Mouse (Mus musculus): ENCODE results near the gene Cyb561. TPM values are rescaled to one million over a fixed set of nuclear protein-coding genes. Genes with fewer than 3 reads are reported as not detected.

Cyb561 gene
- polyA plus RNA-seq, 1 experiment from 2014 or later, result 28.3 TPM

GRCm38 (mm10) chr11:105967741-105968574, 14.8 kb upstream of the Cyb561 start, which contains the start of gene Ace:
Ace (plus strand) TSS chr11:105967945.
- H3K4me1 ChIP-seq (ENCODE audit: insufficient read depth), result no peaks in the 10 kb centered on the region; the same call in 1 of the 2 replicates
- peak within 1 kb of the TSS; percentile 99 for H3K4me2 ChIP-seq
- H3K27me3 ChIP-seq (ENCODE audit: insufficient read depth, low read length), result peaks cover 30% of the 10 kb centered on the region
- H3K4me3 ChIP-seq (ENCODE audit: low read depth, low read length), result peak within 1 kb of the TSS; percentile 55
- WGBS, result under 1% methylated on average over 75 of the region's 76 CpGs
- ATAC-seq (ENCODE audit: insufficient read depth) (peak; percentile 60), DNase-seq (peak; percentile 39)
- no peaks in the 10 kb centered on the region for H3K36me3 ChIP-seq (ENCODE audit: insufficient read depth)
- TF ChIP-seq CTCF (IDR thresholded peaks at IDR 0.05; ENCODE audit: low read depth), result no peak
- no peak within 1 kb of the TSS for H3K27ac ChIP-seq (ENCODE audit: low read depth)
- H3K9me3 ChIP-seq (ENCODE audit: low read depth, low read length), result no peaks in the 10 kb centered on the region
- H3K9ac ChIP-seq, result peak within 1 kb of the TSS; percentile 48

- no peak for TF ChIP-seq CTCF (IDR thresholded peaks at IDR 0.05; ENCODE audit: low read depth)
- no peak for DNase-seq
- no peak overlapping the region for H3K4me3 ChIP-seq (ENCODE audit: low read depth, low read length)
- no peaks in the 10 kb centered on the region for H3K36me3 ChIP-seq (ENCODE audit: insufficient read depth)
- H3K4me2 ChIP-seq, result no peak overlapping the region
- H3K27ac ChIP-seq (ENCODE audit: low read depth), result no peak overlapping the region
- H3K9ac ChIP-seq, result no peak overlapping the region
- no peaks in the 10 kb centered on the region; the same call in 1 of the 2 replicates for H3K4me1 ChIP-seq (ENCODE audit: insufficient read depth)
- peaks cover 30% of the 10 kb centered on the region for H3K27me3 ChIP-seq (ENCODE audit: insufficient read depth, low read length)
- no peaks in the 10 kb centered on the region for H3K9me3 ChIP-seq (ENCODE audit: low read depth, low read length)
- ATAC-seq (ENCODE audit: insufficient read depth), result no peak
- 60% methylated on average over 4 of the region's 4 CpGs for WGBS
Observed at GRCm38 (mm10) chr11:105966288-105966687, 13.2 kb upstream of the Cyb561 start.

GRCm38 (mm10) chr11:105964691-105965090, 11.6 kb upstream of the Cyb561 start:
- no peaks in the 10 kb centered on the region for H3K36me3 ChIP-seq (ENCODE audit: insufficient read depth)
- no peak overlapping the region for H3K27ac ChIP-seq (ENCODE audit: low read depth)
- peaks cover 30% of the 10 kb centered on the region for H3K27me3 ChIP-seq (ENCODE audit: insufficient read depth, low read length)
- H3K4me2 ChIP-seq, result no peak overlapping the region
- DNase-seq (no peak), ATAC-seq (ENCODE audit: insufficient read depth) (no peak)
- no peak overlapping the region for H3K4me3 ChIP-seq (ENCODE audit: low read depth, low read length)
- peak; percentile 24; the same call in 1 of the 2 replicates for TF ChIP-seq CTCF (IDR thresholded peaks at IDR 0.05; ENCODE audit: low read depth)
- no peaks in the 10 kb centered on the region; the same call in 1 of the 2 replicates for H3K4me1 ChIP-seq (ENCODE audit: insufficient read depth)
- H3K9ac ChIP-seq, result no peak overlapping the region
- WGBS, result 63% methylated on average over 5 of the region's 5 CpGs
- no peaks in the 10 kb centered on the region for H3K9me3 ChIP-seq (ENCODE audit: low read depth, low read length)

GRCm38 (mm10) chr11:105959355-105959754, 6.2 kb upstream of the Cyb561 start:
- H3K4me3 ChIP-seq (ENCODE audit: low read depth, low read length), result no peak overlapping the region
- DNase-seq (peak; percentile 33), ATAC-seq (ENCODE audit: insufficient read depth) (no peak)
- peak overlapping the region; percentile 42 for H3K4me2 ChIP-seq
- WGBS, result 8% methylated on average over 17 of the region's 17 CpGs
- H3K9ac ChIP-seq, result peak overlapping the region; percentile 34; the same call in 1 of the 2 replicates
- H3K4me1 ChIP-seq (ENCODE audit: insufficient read depth), result no peaks in the 10 kb centered on the region
- H3K36me3 ChIP-seq (ENCODE audit: insufficient read depth), result no peaks in the 10 kb centered on the region
- H3K27ac ChIP-seq (ENCODE audit: low read depth), result no peak overlapping the region
- H3K9me3 ChIP-seq (ENCODE audit: low read depth, low read length), result no peaks in the 10 kb centered on the region
- TF ChIP-seq CTCF (IDR thresholded peaks at IDR 0.05; ENCODE audit: low read depth), result no peak
- H3K27me3 ChIP-seq (ENCODE audit: insufficient read depth, low read length), result no peaks in the 10 kb centered on the region

GRCm38 (mm10) chr11:105958566-105958965, 5.4 kb upstream of the Cyb561 start:
- no peak overlapping the region for H3K4me3 ChIP-seq (ENCODE audit: low read depth, low read length)
- H3K9me3 ChIP-seq (ENCODE audit: low read depth, low read length), result no peaks in the 10 kb centered on the region
- ATAC-seq (ENCODE audit: insufficient read depth), result no peak
- DNase-seq, result no peak
- H3K27ac ChIP-seq (ENCODE audit: low read depth), result no peak overlapping the region
- 33% methylated on average over 1 of the region's 1 CpGs for WGBS
- no peak for TF ChIP-seq CTCF (IDR thresholded peaks at IDR 0.05; ENCODE audit: low read depth)
- H3K4me1 ChIP-seq (ENCODE audit: insufficient read depth), result no peaks in the 10 kb centered on the region
- no peaks in the 10 kb centered on the region for H3K36me3 ChIP-seq (ENCODE audit: insufficient read depth)
- no peaks in the 10 kb centered on the region for H3K27me3 ChIP-seq (ENCODE audit: insufficient read depth, low read length)
- H3K9ac ChIP-seq, result no peak overlapping the region
- no peak overlapping the region for H3K4me2 ChIP-seq

GRCm38 (mm10) chr11:105957501-105957900, 4.4 kb upstream of the Cyb561 start:
- ATAC-seq (ENCODE audit: insufficient read depth), result no peak
- Histone ChIP-seq H3K9me3 (ENCODE audit: low read depth, low read length) (no peaks in the 10 kb centered on the region), H3K4me2 (no peak overlapping the region), H3K27ac (ENCODE audit: low read depth) (peak overlapping the region; percentile 36; the same call in 1 of the 2 replicates), H3K36me3 (ENCODE audit: insufficient read depth) (no peaks in the 10 kb centered on the region), H3K9ac (no peak overlapping the region), H3K27me3 (ENCODE audit: insufficient read depth, low read length) (no peaks in the 10 kb centered on the region), H3K4me1 (ENCODE audit: insufficient read depth) (no peaks in the 10 kb centered on the region), H3K4me3 (ENCODE audit: low read depth, low read length) (no peak overlapping the region)
- 51% methylated on average over 6 of the region's 6 CpGs for WGBS
- DNase-seq, result peak; percentile 24
- no peak for TF ChIP-seq CTCF (IDR thresholded peaks at IDR 0.05; ENCODE audit: low read depth)

- Histone ChIP-seq H3K27ac (ENCODE audit: low read depth) (no peak overlapping the region), H3K4me1 (ENCODE audit: insufficient read depth) (no peaks in the 10 kb centered on the region), H3K4me3 (ENCODE audit: low read depth, low read length) (no peak overlapping the region), H3K9me3 (ENCODE audit: low read depth, low read length) (no peaks in the 10 kb centered on the region), H3K9ac (no peak overlapping the region), H3K36me3 (ENCODE audit: insufficient read depth) (no peaks in the 10 kb centered on the region), H3K27me3 (ENCODE audit: insufficient read depth, low read length) (no peaks in the 10 kb centered on the region), H3K4me2 (no peak overlapping the region)
- TF ChIP-seq CTCF (IDR thresholded peaks at IDR 0.05; ENCODE audit: low read depth), result no peak
- WGBS, result 86% methylated on average over 28 of the region's 28 CpGs
- DNase-seq (no peak), ATAC-seq (ENCODE audit: insufficient read depth) (no peak)
Observed at GRCm38 (mm10) chr11:105955815-105956430, 2.8 kb upstream of the Cyb561 start.

Data from lung, embryonic 14.5 days (tissue).